Mouse (Mus musculus): Measurements from ENCODE around the gene Sike1.
A peak's percentile ranks its signal among the peaks of the same experiment; 100 is the strongest.

Sike1 gene

GRCm38 (mm10) chr3:102995605-102996321 is at the start of gene Sike1:
Gene Sike1 (plus strand): TSS chr3:102995708.
- DNase-seq (ENCODE audit: low read depth, low spot score) = peak; percentile 76

- DNase-seq (ENCODE audit: low read depth, low spot score) = no peak
Observed at GRCm38 (mm10) chr3:102946312-102946711, 49.2 kb upstream of the Sike1 start.

- no peak for DNase-seq (ENCODE audit: low read depth, low spot score)
Observed at GRCm38 (mm10) chr3:102946861-102947260, 48.6 kb upstream of the Sike1 start.

GRCm38 (mm10) chr3:102954476-102954875 is 41.0 kb upstream of the Sike1 start:
- no peak for DNase-seq (ENCODE audit: low read depth, low spot score)

GRCm38 (mm10) chr3:102955143-102955542 is 40.4 kb upstream of the Sike1 start:
- DNase-seq (ENCODE audit: low read depth, low spot score) = no peak

GRCm38 (mm10) chr3:102955596-102955995 is 39.9 kb upstream of the Sike1 start:
- no peak for DNase-seq (ENCODE audit: low read depth, low spot score)

GRCm38 (mm10) chr3:102964033-102964432 is 31.5 kb upstream of the Sike1 start, which contains the start of gene Nr1h5:
Gene Nr1h5 (minus strand): TSS chr3:102964133.
- DNase-seq (ENCODE audit: low read depth, low spot score) = no peak

- no peak for DNase-seq (ENCODE audit: low read depth, low spot score)
Observed at GRCm38 (mm10) chr3:102970067-102970466, 25.4 kb upstream of the Sike1 start.

GRCm38 (mm10) chr3:102970508-102970907 is 25.0 kb upstream of the Sike1 start:
- DNase-seq (ENCODE audit: low read depth, low spot score) = no peak

GRCm38 (mm10) chr3:102976906-102977305 is 18.6 kb upstream of the Sike1 start:
- no peak for DNase-seq (ENCODE audit: low read depth, low spot score)

GRCm38 (mm10) chr3:102979550-102980348 is 15.8 kb upstream of the Sike1 start:
- DNase-seq (ENCODE audit: low read depth, low spot score) = no peak

- no peak for DNase-seq (ENCODE audit: low read depth, low spot score)
Observed at GRCm38 (mm10) chr3:102980349-102980736, 15.2 kb upstream of the Sike1 start.

- no peak for DNase-seq (ENCODE audit: low read depth, low spot score)
Observed at GRCm38 (mm10) chr3:102991041-102991440, 4.5 kb upstream of the Sike1 start.

- no peak for DNase-seq (ENCODE audit: low read depth, low spot score)
Observed at GRCm38 (mm10) chr3:102992936-102993335, 2.6 kb upstream of the Sike1 start.

GRCm38 (mm10) chr3:102995233-102995604 is 289 bp upstream of the Sike1 start:
- DNase-seq (ENCODE audit: low read depth, low spot score) = no peak

- no peak for DNase-seq (ENCODE audit: low read depth, low spot score)
Observed at GRCm38 (mm10) chr3:102997036-102997435, 1.5 kb downstream of the Sike1 start.

GRCm38 (mm10) chr3:102997591-102997990 is 2.1 kb downstream of the Sike1 start:
- DNase-seq (ENCODE audit: low read depth, low spot score) = no peak

- no peak for DNase-seq (ENCODE audit: low read depth, low spot score)
Observed at GRCm38 (mm10) chr3:103001595-103001994, 6.1 kb downstream of the Sike1 start.

GRCm38 (mm10) chr3:103017350-103017749 is 21.8 kb downstream of the Sike1 start:
- no peak for DNase-seq (ENCODE audit: low read depth, low spot score)

- no peak for DNase-seq (ENCODE audit: low read depth, low spot score)
Observed at GRCm38 (mm10) chr3:103019462-103019861, 24.0 kb downstream of the Sike1 start.

GRCm38 (mm10) chr3:103020249-103020942 is 24.9 kb downstream of the Sike1 start, which contains the start of gene Csde1:
Gene Csde1 (plus strand): TSS chr3:103020426.
- DNase-seq (ENCODE audit: low read depth, low spot score) = peak; percentile 92

GRCm38 (mm10) chr3:103020943-103021638 is 25.6 kb downstream of the Sike1 start:
- DNase-seq (ENCODE audit: low read depth, low spot score) = peak; percentile 63

Data from retina, adult 2 months (tissue).